Mouse (Mus musculus) midbrain, embryonic 15.5 days (tissue): Measurements from ENCODE around the gene Rgs19. TPM values are rescaled to one million over a fixed set of nuclear protein-coding genes. Genes with fewer than 3 reads are reported as not detected.

Source experiments
- ATAC-seq: fragments of 200-750 bp; cut with Nextera tagmentation; replicated peaks from 2 replicates; pipeline ENCODE4 v1.8.0; 2017; ENCODE audit warnings: moderate TSS enrichment
- H3K27ac ChIP-seq: fragments of 300-500 bp; sonication (generic); 2 replicates; pipeline ENCODE4 v1.5.1; 2015; ENCODE audit warnings: mild to moderate bottlenecking, inconsistent platforms
- H3K27me3 ChIP-seq: fragments of 300-500 bp; sonication (generic); replicated peaks from 2 replicates; pipeline ENCODE4 v1.6.1; 2015; ENCODE audit warnings: inconsistent platforms
- H3K36me3 ChIP-seq: fragments of 300-500 bp; sonication (generic); replicated peaks from 2 replicates; pipeline ENCODE4 v1.6.1; 2015; ENCODE audit warnings: inconsistent platforms
- H3K4me1 ChIP-seq: fragments of 300-500 bp; sonication (generic); 2 replicates; pipeline ENCODE4 v1.6.1; 2015; ENCODE audit warnings: inconsistent platforms
- H3K4me2 ChIP-seq: fragments of 300-500 bp; sonication (generic); 2 replicates; pipeline ENCODE4 v1.6.1; 2015; ENCODE audit warnings: inconsistent platforms, mild to moderate bottlenecking, moderate library complexity
- H3K4me3 ChIP-seq: fragments of 300-500 bp; sonication (generic); 2 replicates; pipeline ENCODE4 v1.5.1; 2015; ENCODE audit warnings: mild to moderate bottlenecking, inconsistent platforms
- H3K9ac ChIP-seq: fragments of 300-500 bp; sonication (generic); 2 replicates; pipeline ENCODE4 v1.6.1; 2015; ENCODE audit warnings: mild to moderate bottlenecking, inconsistent platforms
- H3K9me3 ChIP-seq: fragments of 300-500 bp; sonication (generic); 2 replicates; pipeline ENCODE4 v1.6.1; 2016; ENCODE audit warnings: inconsistent platforms
- WGBS: fragments of 180-500 bp; shearing (Covaris S2); methylation state at CpG from one replicate; pipeline ENCODE4 v1.1.7; 2015; ENCODE audit warnings: mixed read lengths; 5-methylcytosine and 5-hydroxymethylcytosine counted together
- polyA plus RNA-seq: library from polyadenylated mRNA; unstranded; fragments of >200 nt; fragmentation: Nextera tagmentation; extraction: Ambion mirVana; gene quantifications from 2 replicates; pipeline ENCODE4 v1.2.1, GENCODE M21; 2015

Gene Rgs19
- 65.4 and 67.3 TPM in 2 replicates for polyA plus RNA-seq

- Histone ChIP-seq H3K9ac (peak within 1 kb of the TSS; percentile 86), H3K4me2 (peak within 1 kb of the TSS; percentile 96), H3K4me1 (peaks cover 19% of the 10 kb centered on the region), H3K27ac (peak within 1 kb of the TSS; percentile 79), H3K27me3 (no peaks in the 10 kb centered on the region), H3K36me3 (peaks cover 4% of the 10 kb centered on the region; the same call in 1 of the 2 replicates), H3K4me3 (peak within 1 kb of the TSS; percentile 70), H3K9me3 (no peaks in the 10 kb centered on the region)
- peak; percentile 88 for ATAC-seq
- 0% methylated on average over 75 of the region's 75 CpGs for WGBS
Observed at GRCm38 (mm10) chr2:181693339-181694280, at the start of gene Rgs19. Gene Rgs19, minus strand, starts transcription at chr2:181693977.

GRCm38 (mm10) chr2:181730051-181730450, 36.3 kb upstream of the Rgs19 start:
- Histone ChIP-seq H3K4me2 (no peak overlapping the region), H3K36me3 (no peaks in the 10 kb centered on the region), H3K4me3 (no peak overlapping the region), H3K27ac (no peak overlapping the region), H3K9ac (no peak overlapping the region), H3K4me1 (no peaks in the 10 kb centered on the region), H3K27me3 (no peaks in the 10 kb centered on the region), H3K9me3 (no peaks in the 10 kb centered on the region)
- ATAC-seq: no peak
- 76% methylated on average over 3 of the region's 3 CpGs for WGBS

- Histone ChIP-seq H3K27ac (0 out of 2 replicates have a peak overlapping the region, but pooled peaks have one; percentile 8), H3K4me1 (no peaks in the 10 kb centered on the region; the same call in 1 of the 2 replicates), H3K36me3 (no peaks in the 10 kb centered on the region; the same call in 1 of the 2 replicates), H3K9ac (no peak overlapping the region), H3K4me2 (no peak overlapping the region), H3K9me3 (no peaks in the 10 kb centered on the region), H3K4me3 (no peak overlapping the region), H3K27me3 (no peaks in the 10 kb centered on the region)
- 29% methylated on average over 9 of the region's 9 CpGs for WGBS
- peak; percentile 52; the same call in 1 of the 2 replicates for ATAC-seq
Observed at GRCm38 (mm10) chr2:181727659-181728262, 34.0 kb upstream of the Rgs19 start.

- Histone ChIP-seq H3K4me2 (no peak overlapping the region), H3K27me3 (no peaks in the 10 kb centered on the region), H3K27ac (no peak overlapping the region), H3K9ac (no peak overlapping the region), H3K4me3 (no peak overlapping the region), H3K9me3 (no peaks in the 10 kb centered on the region), H3K4me1 (peaks cover 20% of the 10 kb centered on the region), H3K36me3 (peaks cover 13% of the 10 kb centered on the region; the same call in 1 of the 2 replicates)
- WGBS: 14% methylated on average over 3 of the region's 3 CpGs
- no peak for ATAC-seq
Observed at GRCm38 (mm10) chr2:181722213-181722612, 28.4 kb upstream of the Rgs19 start.

- Histone ChIP-seq H3K36me3 (peaks cover 13% of the 10 kb centered on the region; the same call in 1 of the 2 replicates), H3K4me3 (no peak overlapping the region), H3K27me3 (no peaks in the 10 kb centered on the region), H3K9me3 (no peaks in the 10 kb centered on the region), H3K4me1 (peaks cover 30% of the 10 kb centered on the region), H3K4me2 (no peak overlapping the region), H3K9ac (no peak overlapping the region), H3K27ac (no peak overlapping the region)
- ATAC-seq: no peak
Observed at GRCm38 (mm10) chr2:181721200-181721599, 27.4 kb upstream of the Rgs19 start.

GRCm38 (mm10) chr2:181720061-181720460, 26.3 kb upstream of the Rgs19 start:
- Histone ChIP-seq H3K36me3 (peaks cover 13% of the 10 kb centered on the region; the same call in 1 of the 2 replicates), H3K4me2 (no peak overlapping the region), H3K4me3 (no peak overlapping the region), H3K27me3 (no peaks in the 10 kb centered on the region), H3K9me3 (no peaks in the 10 kb centered on the region), H3K27ac (no peak overlapping the region), H3K9ac (no peak overlapping the region), H3K4me1 (peaks cover 38% of the 10 kb centered on the region)
- WGBS: 29% methylated on average over 3 of the region's 3 CpGs
- no peak for ATAC-seq

- Histone ChIP-seq H3K9ac (peak overlapping the region; percentile 5; the same call in 1 of the 2 replicates), H3K4me2 (peak overlapping the region; percentile 87), H3K27me3 (no peaks in the 10 kb centered on the region), H3K9me3 (no peaks in the 10 kb centered on the region), H3K4me1 (peaks cover 52% of the 10 kb centered on the region), H3K4me3 (peak overlapping the region; percentile 62), H3K36me3 (peaks cover 13% of the 10 kb centered on the region; the same call in 1 of the 2 replicates), H3K27ac (no peak overlapping the region)
- WGBS: 42% methylated on average over 3 of the region's 3 CpGs
- ATAC-seq: no peak
Observed at GRCm38 (mm10) chr2:181716991-181717390, 23.2 kb upstream of the Rgs19 start.

GRCm38 (mm10) chr2:181715382-181715781, 21.6 kb upstream of the Rgs19 start:
- Histone ChIP-seq H3K4me1 (peaks cover 49% of the 10 kb centered on the region), H3K4me2 (peak overlapping the region; percentile 87), H3K9ac (peak overlapping the region; percentile 77), H3K9me3 (no peaks in the 10 kb centered on the region), H3K27ac (peak overlapping the region; percentile 94), H3K36me3 (peaks cover 11% of the 10 kb centered on the region; the same call in 1 of the 2 replicates), H3K27me3 (no peaks in the 10 kb centered on the region), H3K4me3 (peak overlapping the region; percentile 62)
- 46% methylated on average over 3 of the region's 3 CpGs for WGBS
- ATAC-seq: peak; percentile 26

DNA sequence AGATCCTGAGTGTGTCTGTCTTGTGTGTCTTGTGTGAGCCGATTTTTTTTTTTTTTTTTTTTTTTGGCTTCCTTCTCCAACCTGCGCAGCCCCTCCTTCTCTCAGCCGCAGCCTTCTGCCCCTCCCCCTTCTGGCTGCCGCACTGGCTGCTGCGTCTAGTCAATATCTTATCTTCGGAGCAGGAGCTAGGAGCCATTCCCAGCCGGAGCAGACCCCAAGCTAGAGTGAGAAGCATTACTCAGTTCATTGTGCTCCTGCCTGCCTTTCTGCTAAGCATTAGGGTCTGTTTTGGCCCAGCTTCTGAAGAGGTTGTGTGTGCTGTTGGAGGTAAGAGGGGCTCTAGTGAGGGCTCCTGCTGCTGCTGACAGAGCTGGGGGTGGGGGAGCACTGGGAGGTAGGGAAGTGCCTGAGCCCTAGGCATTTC, 21.1 kb upstream of the Rgs19 start, which contains the start of gene Oprl1:
Gene Oprl1, plus strand, starts transcription at position 114 of the 424 bp plus-strand sequence.
- H3K27me3 ChIP-seq: no peaks in the 10 kb centered on the region
- H3K36me3 ChIP-seq: peaks cover 6% of the 10 kb centered on the region; the same call in 1 of the 2 replicates
- peak within 1 kb of the TSS; percentile 87 for H3K4me2 ChIP-seq
- WGBS: 1% methylated on average over 7 of the region's 7 CpGs
- H3K4me3 ChIP-seq: peak within 1 kb of the TSS; percentile 62
- H3K9ac ChIP-seq: peak within 1 kb of the TSS; percentile 77
- H3K9me3 ChIP-seq: no peaks in the 10 kb centered on the region
- peak; percentile 86 for ATAC-seq
- peaks cover 48% of the 10 kb centered on the region for H3K4me1 ChIP-seq
- H3K27ac ChIP-seq: peak within 1 kb of the TSS; percentile 94

- Histone ChIP-seq H3K27me3 (no peaks in the 10 kb centered on the region), H3K36me3 (peaks cover 2% of the 10 kb centered on the region; the same call in 1 of the 2 replicates), H3K4me2 (peak overlapping the region; percentile 87), H3K9ac (0 out of 2 replicates have a peak overlapping the region, but pooled peaks have one; percentile 77), H3K4me3 (peak overlapping the region; percentile 62; the same call in 1 of the 2 replicates), H3K27ac (peak overlapping the region; percentile 94), H3K4me1 (peaks cover 48% of the 10 kb centered on the region), H3K9me3 (no peaks in the 10 kb centered on the region)
- peak; percentile 90 for ATAC-seq
- WGBS: 41% methylated on average over 1 of the region's 1 CpGs
Observed at GRCm38 (mm10) chr2:181713749-181714148, 20.0 kb upstream of the Rgs19 start.

- no peak overlapping the region for H3K9ac ChIP-seq
- no peaks in the 10 kb centered on the region for H3K4me1 ChIP-seq
- no peaks in the 10 kb centered on the region for H3K9me3 ChIP-seq
- no peak overlapping the region for H3K27ac ChIP-seq
- no peak for ATAC-seq
- H3K36me3 ChIP-seq: no peaks in the 10 kb centered on the region
- H3K4me2 ChIP-seq: no peak overlapping the region
- H3K4me3 ChIP-seq: no peak overlapping the region
- no peaks in the 10 kb centered on the region for H3K27me3 ChIP-seq
- 36% methylated on average over 4 of the region's 4 CpGs for WGBS
Observed at GRCm38 (mm10) chr2:181706668-181707067, 12.9 kb upstream of the Rgs19 start.

GRCm38 (mm10) chr2:181698241-181698640, 4.5 kb upstream of the Rgs19 start, which contains the start of gene Lkaaear1:
Gene Lkaaear1, minus strand, starts transcription at chr2:181698442.
- Histone ChIP-seq H3K4me1 (peaks cover 6% of the 10 kb centered on the region), H3K9me3 (no peaks in the 10 kb centered on the region), H3K4me2 (no peak within 1 kb of the TSS), H3K27me3 (no peaks in the 10 kb centered on the region), H3K27ac (no peak within 1 kb of the TSS), H3K9ac (no peak within 1 kb of the TSS), H3K36me3 (no peaks in the 10 kb centered on the region), H3K4me3 (no peak within 1 kb of the TSS)
- ATAC-seq: no peak
- 38% methylated on average over 5 of the region's 5 CpGs for WGBS
